Mouse (Mus musculus): ENCODE data around the gene Casp8ap2.

Casp8ap2 gene

DNA sequence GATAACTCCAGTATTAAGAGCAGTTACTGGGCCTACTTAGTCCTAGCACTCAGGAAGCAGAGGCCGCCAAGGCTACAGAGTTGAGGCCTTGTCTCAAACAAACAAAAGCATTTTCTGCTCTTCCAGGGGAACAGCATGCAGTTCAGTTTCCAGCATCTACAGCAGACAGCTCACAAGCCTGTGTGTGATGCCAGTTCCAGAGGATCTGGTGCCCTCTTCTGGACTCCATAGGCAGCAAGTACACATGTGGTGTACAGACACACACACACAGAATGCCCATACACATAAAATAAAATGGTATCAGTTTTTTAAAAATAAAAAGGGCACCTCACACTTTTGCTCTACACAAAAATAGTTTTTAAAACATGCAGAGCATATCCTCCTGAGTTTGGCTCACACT lies 53.0 kb downstream of the Casp8ap2 start:
- DNase-seq (ENCODE audit: low read depth, low spot score), result no peak

DNA sequence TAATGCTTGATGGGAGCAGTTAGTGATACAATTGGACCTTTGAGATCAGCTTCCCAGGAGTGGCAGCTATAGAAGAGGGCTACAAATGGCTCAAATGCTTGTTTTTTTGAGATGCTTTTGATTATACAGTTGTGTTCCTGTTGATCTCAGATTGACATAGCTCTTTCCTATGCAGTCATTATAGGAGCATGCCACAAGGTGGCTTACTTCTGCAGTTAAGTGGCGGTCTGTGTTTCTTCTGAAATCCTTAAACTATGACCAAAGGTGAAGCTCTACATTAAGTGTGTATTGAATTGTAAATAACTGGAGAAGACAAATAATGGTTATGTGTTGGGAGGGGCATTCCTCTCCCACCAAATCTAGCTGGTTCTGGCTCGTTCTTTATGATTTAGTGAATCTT lies 54.6 kb downstream of the Casp8ap2 start:
- DNase-seq (ENCODE audit: low read depth, low spot score), result no peak

GRCm38 (mm10) chr4:32674025-32674424 lies 58.8 kb downstream of the Casp8ap2 start:
- DNase-seq (ENCODE audit: low read depth, low spot score), result no peak

GRCm38 (mm10) chr4:32677471-32677870 lies 62.2 kb downstream of the Casp8ap2 start:
- DNase-seq (ENCODE audit: low read depth, low spot score), result no peak

DNA sequence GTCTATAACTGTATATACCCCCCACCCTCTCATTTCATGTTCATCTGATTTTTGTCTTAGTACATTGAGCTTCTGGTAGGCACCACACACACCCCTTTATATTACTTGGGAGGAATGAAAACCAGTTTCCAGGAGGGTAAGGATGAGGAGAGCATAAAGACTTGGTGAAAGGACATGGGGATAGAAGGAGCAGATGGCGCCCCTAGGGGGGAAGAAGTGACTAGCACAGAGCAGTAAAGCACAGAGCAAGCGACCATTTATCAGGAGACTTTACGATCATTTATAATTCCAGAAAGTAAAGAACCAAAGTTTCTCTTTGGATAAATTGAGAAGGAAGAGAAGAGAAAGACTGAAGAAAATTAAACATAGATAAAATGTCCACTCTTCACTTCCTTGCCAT lies 65.6 kb downstream of the Casp8ap2 start:
- DNase-seq (ENCODE audit: low read depth, low spot score), result no peak

DNA sequence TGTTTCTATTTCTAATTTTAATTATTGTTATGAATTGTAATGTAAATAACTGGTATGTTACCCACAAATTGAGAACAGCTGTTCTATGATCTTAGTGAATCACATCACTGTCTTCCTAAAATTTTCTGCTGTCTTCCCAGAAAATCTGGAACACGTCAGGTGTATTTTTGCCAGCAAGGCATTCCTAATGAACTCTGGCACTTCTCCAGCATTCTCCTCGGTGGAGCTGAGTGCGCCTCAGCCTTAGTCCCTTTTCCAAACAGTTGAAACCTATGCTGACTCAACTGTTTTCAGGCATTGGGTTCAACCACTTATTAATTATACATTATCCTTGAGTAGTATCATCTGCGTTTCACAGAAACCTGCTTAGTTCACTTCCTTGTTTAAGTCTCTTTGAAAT lies 67.2 kb downstream of the Casp8ap2 start:
- DNase-seq (ENCODE audit: low read depth, low spot score), result no peak

GRCm38 (mm10) chr4:32683061-32683582 lies 67.9 kb downstream of the Casp8ap2 start:
- no peak for DNase-seq (ENCODE audit: low read depth, low spot score)

Measured in retina, postnatal 7 days (tissue).